Mouse (Mus musculus) lung, postnatal 36 days (tissue): ENCODE data around the gene Fam222b.

Experiments used
- DNase-seq: peaks from one replicate; pipeline ENCODE4 v3.0.0; 2022; ENCODE audit warnings: mixed read lengths

Gene Fam222b

DNA sequence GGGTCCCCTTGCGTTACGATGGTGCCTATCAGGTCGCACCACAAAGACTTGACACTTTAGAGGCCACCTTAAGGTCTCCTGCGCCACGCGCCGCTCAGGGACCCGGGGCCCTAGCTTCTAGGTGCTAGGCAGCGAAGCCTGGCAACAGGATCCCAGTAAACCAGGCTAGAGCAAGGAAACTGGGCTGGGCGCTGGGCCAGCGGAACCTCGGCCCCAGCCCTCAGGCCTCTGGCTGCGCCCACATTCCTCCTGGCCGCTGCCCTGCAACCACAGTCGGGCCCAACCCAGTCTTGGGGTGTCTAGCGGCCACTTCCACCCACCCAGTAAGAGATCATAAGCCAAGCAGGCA, 71.3 kb downstream of the Fam222b start:
- DNase-seq: peak; percentile 79

DNA sequence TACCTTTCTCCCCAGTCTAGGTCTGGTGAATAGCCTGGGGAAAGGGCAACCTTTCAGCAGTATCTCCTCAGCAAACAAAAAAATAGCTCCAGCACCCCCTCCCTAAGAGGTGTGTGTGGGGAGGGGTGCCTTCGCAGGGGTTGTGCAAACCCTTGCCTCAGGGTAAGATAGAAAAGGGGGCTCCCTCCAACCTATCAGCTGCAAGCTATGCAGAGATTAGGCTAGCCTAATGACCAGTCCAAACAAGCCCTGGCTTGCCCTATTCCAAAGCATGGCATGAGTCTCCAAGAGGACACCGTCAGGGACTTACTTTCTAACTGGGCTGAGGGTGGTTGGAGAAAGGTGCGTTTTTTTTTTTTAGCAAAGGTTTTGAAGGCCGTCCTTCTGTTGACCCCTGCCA, 71.7 kb downstream of the Fam222b start:
- no peak for DNase-seq

GRCm38 (mm10) chr11:78166640-78167039, 72.2 kb downstream of the Fam222b start:
- DNase-seq: no peak

GRCm38 (mm10) chr11:78167257-78167959, 72.9 kb downstream of the Fam222b start:
- no peak for DNase-seq

GRCm38 (mm10) chr11:78168541-78169468, 74.3 kb downstream of the Fam222b start:
- DNase-seq: peak; percentile 57

DNA sequence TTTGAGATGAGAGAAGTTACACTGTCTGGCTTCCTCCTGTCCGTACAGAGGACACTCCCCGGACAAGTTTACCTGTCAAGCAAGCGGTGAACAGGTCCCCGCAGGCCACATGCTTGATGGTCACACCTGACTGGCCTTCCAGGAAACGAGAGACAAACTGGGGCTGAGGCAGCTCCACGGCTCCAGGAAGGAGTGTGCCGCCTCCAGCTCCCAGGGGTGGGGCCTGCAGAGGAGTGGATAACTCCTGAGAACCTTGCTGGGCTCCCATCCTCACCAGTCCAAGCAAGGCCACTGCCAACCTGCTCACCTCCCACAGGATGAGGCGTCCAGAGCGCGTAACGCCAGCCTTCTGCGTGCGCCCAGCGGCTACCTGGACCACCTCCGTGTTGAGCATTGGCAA, 75.8 kb downstream of the Fam222b start:
- no peak for DNase-seq

DNA sequence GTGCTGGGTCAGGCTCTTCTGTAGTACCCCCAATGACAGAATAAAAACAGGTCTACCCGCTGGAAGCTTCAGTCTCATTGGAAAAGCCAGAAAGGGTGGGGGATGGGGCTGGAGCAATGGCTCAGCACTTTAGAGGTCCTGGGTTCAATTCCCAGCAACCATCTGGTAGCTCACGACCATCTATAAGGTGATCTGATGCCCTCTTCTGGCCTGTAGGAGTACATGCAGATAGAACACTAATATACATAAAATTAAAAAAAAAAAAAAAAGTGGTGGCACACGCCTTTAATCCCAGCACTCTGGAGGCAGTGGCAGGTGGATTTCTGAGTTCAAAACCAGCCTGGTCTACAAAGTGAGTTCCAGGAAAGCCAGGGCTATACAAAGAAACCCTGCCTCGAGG, 76.9 kb downstream of the Fam222b start:
- no peak for DNase-seq

DNA sequence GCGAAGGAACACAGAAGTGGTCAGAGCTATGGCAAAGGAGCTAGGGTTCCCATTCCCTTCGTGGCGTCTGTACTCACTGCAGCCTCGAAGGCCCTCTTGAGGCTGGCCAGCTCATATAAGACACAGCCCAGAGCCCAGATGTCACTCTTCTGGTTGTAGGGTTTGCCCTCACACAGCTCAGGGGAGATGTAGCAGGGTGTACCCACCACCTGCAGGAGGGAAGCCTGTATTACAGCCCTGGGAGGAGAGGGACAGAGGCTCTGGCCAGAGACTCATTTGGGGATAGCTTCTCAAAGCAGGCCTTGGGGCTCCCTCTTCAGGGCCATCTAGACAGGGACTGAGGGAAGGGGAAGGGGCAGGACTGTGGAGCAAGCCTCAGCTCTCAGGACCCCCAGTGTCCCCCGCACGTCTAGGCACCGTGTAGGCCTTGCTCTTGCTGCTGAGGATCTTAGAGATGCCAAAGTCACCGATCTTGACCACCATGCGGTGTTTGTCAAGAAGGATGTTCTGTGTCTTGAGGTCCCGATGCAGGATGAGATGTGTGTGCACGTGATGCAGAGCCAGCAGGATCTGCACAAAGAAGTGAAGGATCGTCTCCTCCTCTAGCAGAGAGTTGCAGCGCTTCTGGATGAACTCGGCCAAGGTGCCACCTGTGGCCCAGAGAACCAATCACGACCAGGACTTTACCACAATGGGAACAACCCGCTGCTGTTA, 77.7 kb downstream of the Fam222b start:
- no peak for DNase-seq

GRCm38 (mm10) chr11:78172748-78173383, 78.4 kb downstream of the Fam222b start:
- DNase-seq: peak; percentile 73

DNA sequence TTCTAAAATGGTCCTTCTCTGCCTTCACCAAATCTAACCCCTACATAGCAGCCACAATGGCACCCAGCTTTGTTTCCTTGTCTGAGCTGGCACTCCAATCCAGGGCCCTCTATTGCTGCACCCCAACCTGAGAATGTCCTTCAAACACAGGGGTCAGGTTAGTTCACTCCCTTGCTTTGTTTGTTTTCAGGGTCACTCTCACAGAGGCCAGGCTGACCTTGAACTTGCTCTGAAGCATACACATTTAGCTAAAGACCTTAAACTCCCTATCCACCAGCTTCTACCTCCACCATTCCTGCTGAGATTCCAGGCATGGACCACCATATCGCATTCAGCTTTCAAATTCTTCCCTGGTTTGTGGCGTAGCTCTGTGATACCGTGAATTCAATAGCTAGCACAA, 80.0 kb downstream of the Fam222b start:
- DNase-seq: no peak

DNA sequence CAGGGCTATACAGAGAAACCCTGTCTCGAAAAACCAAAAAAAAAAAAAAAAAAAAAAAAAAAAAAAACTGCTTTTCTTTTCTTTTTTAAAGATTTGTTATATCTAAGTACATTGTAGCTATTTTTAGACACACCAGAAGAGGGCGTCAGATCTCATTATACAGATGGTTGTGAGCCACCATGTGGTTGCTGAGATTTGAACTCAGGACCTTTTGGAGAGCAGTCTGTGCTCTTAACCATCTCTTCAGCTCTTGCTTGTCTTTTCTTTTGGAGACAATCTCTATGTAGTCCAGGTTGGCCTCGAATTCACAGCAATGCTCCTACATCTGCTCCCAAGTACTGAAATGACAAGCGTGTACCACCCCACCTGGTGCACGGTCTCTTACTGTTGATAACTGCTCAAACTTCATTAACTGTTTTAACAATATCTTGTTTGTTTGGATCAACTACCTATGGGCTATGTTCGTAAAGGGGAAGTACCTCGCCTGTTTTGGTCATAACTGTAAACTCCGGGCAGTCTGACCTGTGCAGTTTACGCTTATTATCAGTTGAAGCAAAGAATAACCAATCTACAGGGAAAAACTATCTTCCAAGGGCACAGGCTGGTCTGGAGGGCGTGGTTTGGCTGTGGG, 81.4 kb downstream of the Fam222b start:
- peak; percentile 27 for DNase-seq

DNA sequence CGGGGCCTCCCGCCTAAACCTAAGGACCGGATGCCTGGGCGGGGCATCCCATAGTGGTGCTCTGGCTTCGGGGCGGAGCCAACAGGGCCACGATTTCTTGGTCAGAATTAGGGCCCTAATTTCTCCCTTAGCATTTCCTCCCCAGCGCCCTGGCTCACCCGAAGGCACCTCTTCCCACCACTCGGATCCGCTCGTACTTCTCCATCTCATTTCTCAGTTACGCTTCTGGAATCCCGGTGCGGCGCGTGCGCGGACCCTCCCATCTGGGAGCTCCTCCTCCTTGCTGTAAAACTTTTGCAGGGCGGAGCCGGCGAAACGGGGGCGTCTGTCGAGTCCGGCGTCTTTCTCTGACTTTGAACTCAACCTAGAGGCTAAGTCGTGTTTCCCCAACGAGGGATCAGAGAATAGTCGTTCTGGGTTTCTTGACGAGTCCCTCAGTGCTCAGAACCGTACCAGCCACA, 82.0 kb downstream of the Fam222b start, which contains the start of the genes Nek8 and Tlcd1:
TSS of gene Nek8 (minus strand) at position 274 of the 461 bp plus-strand sequence.
TSS of gene Tlcd1 (plus strand) at position 310 of the 461 bp plus-strand sequence.
- peak; percentile 98 for DNase-seq

DNA sequence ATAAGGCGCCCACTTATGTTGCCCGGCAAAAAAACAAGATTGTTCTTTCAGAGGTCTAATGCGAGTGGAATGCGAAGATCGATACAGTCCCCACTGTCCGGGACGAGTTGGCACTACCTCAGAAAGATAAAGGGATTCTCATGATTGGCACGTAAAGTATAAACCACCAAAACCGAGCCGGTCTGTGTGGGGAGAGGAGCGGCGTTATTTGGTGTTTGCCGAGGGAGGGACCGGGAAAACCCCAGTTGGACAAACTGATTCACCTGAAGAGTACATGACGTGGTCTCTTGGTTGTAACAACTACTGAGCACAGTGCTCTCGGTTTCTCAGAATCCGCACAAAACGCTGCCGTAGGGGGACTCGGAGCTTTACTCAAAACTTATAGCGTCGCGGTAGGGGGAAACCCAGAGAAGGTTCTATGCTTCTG, 82.5 kb downstream of the Fam222b start:
- peak; percentile 27 for DNase-seq

GRCm38 (mm10) chr11:78177437-78177836, 83.0 kb downstream of the Fam222b start:
- DNase-seq: peak; percentile 78

DNA sequence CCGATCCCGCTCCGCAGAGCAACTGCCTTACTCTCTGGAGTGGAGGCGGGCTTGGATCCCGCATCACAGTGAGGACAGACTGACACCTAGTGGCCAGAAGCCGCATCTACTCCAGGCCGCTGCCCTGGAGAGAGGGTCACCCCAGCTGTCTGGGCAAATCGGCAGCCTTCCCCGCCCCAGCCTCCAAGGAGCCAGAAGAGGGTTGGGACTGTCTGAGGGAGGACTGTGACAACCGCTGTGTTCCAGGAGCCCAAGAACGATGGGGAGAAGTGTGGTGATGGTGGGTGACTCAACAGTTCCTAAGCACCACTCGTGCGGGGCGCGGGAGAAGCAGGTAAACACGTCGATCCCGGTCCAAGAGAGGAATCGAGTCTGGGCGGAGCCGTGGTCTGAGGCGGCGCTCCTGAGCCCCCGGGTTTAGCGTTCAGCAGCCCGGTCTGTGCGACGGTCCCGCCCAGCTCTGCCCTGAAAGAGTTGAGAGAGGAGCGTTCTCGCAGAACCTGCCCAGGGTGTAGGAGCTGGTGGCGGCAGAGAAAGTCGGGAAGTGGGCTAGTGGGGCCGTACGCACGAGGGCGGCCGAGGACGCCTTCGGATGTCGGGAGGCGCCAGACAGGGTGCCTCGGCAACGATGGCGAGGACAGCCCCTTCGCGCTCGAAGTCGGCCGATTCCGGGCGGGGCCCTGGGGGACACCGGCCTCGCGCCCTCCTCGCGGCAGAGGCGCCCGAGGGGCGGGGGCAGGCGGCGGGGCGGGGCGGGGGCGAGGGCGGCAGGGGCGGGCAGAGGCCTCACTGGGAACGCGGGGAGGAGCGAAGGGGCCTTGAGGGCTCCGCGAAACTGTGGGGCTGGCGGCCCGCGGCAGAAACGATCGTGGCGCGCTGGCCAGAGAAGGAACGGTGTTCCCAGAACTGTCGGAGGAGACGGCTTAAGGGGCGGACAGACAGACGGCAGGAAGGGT, 83.7 kb downstream of the Fam222b start:
- peak; percentile 98 for DNase-seq

GRCm38 (mm10) chr11:78178859-78179437, 84.5 kb downstream of the Fam222b start:
- peak; percentile 81 for DNase-seq

GRCm38 (mm10) chr11:78179438-78179999, 85.1 kb downstream of the Fam222b start:
- no peak for DNase-seq

DNA sequence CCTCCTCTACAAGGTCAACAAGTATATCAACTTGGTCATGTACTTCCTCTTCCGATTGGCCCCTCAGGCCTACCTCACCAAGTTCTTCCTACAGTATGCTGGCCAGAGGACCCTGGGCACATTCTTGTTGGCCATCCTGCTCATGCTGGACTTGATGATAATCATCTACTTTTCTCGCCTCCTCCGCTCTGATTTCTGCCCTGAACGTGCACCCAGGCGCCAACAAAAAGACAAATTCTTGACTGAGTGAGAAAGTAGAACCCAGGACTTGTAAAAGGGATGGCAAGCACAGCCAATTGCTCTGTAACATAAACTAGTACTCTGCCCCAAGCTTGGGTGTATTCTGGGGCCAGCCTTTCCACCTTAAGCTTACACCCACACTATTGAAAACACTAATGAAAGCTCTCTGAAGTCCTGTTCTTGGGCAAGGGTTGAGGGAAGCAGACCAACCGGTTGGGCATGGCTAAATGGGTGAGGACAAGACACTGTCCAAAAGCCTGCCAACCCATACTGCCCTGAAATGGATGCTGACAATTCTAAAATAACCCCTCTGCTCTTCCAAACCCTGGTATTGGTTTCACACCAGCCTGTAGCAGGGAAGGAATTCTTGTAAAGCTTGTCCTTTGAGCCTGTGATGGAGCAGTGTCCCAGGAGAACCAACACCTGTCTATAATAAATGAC, 85.8 kb downstream of the Fam222b start:
- DNase-seq: no peak

- no peak for DNase-seq
Observed at GRCm38 (mm10) chr11:78181830-78182357, 87.4 kb downstream of the Fam222b start.
